Mouse (Mus musculus): ENCODE results near the gene Olfr1370. TPM values are rescaled to one million over a fixed set of nuclear protein-coding genes. Genes with fewer than 3 reads are reported as not detected.

Gene Olfr1370
- polyA plus RNA-seq, 1 experiment from 2014 or later: not detected

Other genes with a start within 250 kb of the Olfr1370 start
- gene Olfr1369-ps1, start 36.5 kb upstream of the Olfr1370 start, polyA plus RNA-seq (2015; fragmentation: Nextera tagmentation; extraction: Ambion mirVana): 0.05 TPM in 1 of 2 replicates, not detected in the other
- not detected in 2 replicates for gene Olfr263, start 54.7 kb upstream of the Olfr1370 start, polyA plus RNA-seq (2015; fragmentation: Nextera tagmentation; extraction: Ambion mirVana)
- gene Olfr1368, start 70.9 kb upstream of the Olfr1370 start, polyA plus RNA-seq (2015; fragmentation: Nextera tagmentation; extraction: Ambion mirVana): not detected in 2 replicates
- gene Trim27, start 104.5 kb upstream of the Olfr1370 start, polyA plus RNA-seq (2015; fragmentation: Nextera tagmentation; extraction: Ambion mirVana): 87.2 and 95.5 TPM in 2 replicates
- not detected in 2 replicates for gene Gpx5, start 217.8 kb upstream of the Olfr1370 start, polyA plus RNA-seq (2015; fragmentation: Nextera tagmentation; extraction: Ambion mirVana)
- gene Gpx6, start 237.2 kb upstream of the Olfr1370 start, polyA plus RNA-seq (2015; fragmentation: Nextera tagmentation; extraction: Ambion mirVana): not detected in 2 replicates

All from midbrain, embryonic 13.5 days (tissue).